Mouse (Mus musculus) ES-Bruce4 (cell line): ENCODE measurements around the gene Crbn.

Experiments used
- CTCF ChIP-seq: IDR thresholded peaks from one replicate; pipeline ENCODE4 v1.8.1; 2011; ENCODE audit warnings: low read depth, low read length
- EP300 ChIP-seq: IDR thresholded peaks from 2 replicates; pipeline ENCODE4 v1.6.1; 2011; ENCODE audit warnings: low read depth, low read length; ENCODE audit not compliant: insufficient read depth
- POLR2A ChIP-seq: IDR thresholded peaks from one replicate; pipeline ENCODE4 v1.8.1; 2011; ENCODE audit warnings: low read length; ENCODE audit not compliant: insufficient read depth

DNA sequence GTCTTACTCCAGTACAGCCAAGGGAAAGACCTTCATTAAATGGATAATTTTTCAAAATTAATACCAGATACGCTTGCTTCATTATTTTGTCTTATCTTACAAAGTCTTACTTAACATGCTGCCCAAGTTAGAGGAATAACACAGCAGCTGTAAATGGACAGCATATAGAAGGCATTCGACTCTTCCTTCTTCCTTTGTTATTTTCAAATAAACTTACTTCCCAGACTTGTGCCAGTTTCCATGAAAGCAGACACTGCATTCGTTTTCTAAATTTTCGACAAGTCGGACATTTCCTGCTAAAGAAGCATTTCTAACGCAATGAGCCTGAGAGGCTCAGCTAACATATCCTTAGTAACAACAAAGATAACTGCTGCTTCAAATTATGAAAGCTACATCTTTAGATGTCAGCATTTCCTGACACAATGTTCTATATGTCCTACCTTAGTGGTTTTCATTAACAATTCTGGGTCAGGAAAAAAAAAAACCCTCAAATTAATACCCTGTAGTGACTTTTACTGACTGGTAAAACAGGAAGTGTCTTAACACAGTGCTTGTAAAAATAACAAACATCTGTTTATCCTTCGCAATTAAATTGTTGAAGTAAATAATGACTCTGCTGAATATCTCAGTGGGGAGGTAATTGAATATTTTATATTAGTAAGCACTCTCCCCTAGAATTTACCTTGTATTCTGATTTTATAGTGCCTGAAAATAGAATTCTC lies 54.0 kb downstream of the Crbn start:
- TF ChIP-seq POLR2A (no peak), CTCF (no peak), EP300 (no peak)
